13 mouse cellular contexts compared by ENCODE assay signal in genomic region chr14:48503691-48504565, GRCm38 (mm10). TPM values are rescaled to one million over a fixed set of nuclear protein-coding genes. Genes with fewer than 3 reads are reported as not detected.
DNase-seq lines count a peak whose midpoint lies in the region; ATAC-seq and TF ChIP-seq lines count a peak whose summit lies in the region.
"Had no signal": no experiment of that assay in that cellular context is flagged by ENCODE, and none has a peak within 500 bp of the region (broad histone marks: within the 10 kb centered on the region; RNA-seq: fewer than 3 reads in every experiment).

No protein-coding gene starts in this region.

- peak overlapping the region; percentile 19; the same call in 1 of the 2 replicates for H3K4me2 ChIP-seq in hindbrain, embryonic 14.5 days (replicated peaks)
- no peak overlapping the region for H3K4me2 ChIP-seq in midbrain, postnatal 0 days (ENCODE audit: low read depth, low read length, poor library complexity, severe bottlenecking)

- H3K27me3 ChIP-seq in heart, embryonic 10.5 days (ENCODE audit: insufficient read depth, poor library complexity, severe bottlenecking): no peaks in the 10 kb centered on the region
- 0 out of 2 replicates have a peak, but pooled peaks cover 4% of the 10 kb centered on the region for H3K27me3 ChIP-seq in hindbrain, embryonic 14.5 days (ENCODE audit: control insufficient read depth, insufficient read depth, low read length)
- H3K27me3 ChIP-seq in midbrain, postnatal 0 days (ENCODE audit: insufficient read depth, low read length): no peaks in the 10 kb centered on the region

- DNase-seq in heart, embryonic 10.5 days (ENCODE audit: low spot score): peak; percentile 74
- no peak for DNase-seq in heart, postnatal 4 days
- peak; percentile 16 for DNase-seq in adipocyte (ENCODE audit: low spot score)
- DNase-seq in hindbrain, embryonic 14.5 days (ENCODE audit: low spot score): no peak
- DNase-seq in midbrain, postnatal 0 days (ENCODE audit: low spot score): peak; percentile 28
- no peak for DNase-seq in yolk sac, embryonic 10.5 days (ENCODE audit: low spot score)
- no peak for DNase-seq in B cell, adult 2 months
- DNase-seq: cerebellum, adult 9-11 months; gastrocnemius, postnatal 14 days; heart, postnatal 14 days had no signal

- ATAC-seq in hindbrain, embryonic 14.5 days (ENCODE audit: low FRiP score): no peak
- ATAC-seq in midbrain, postnatal 0 days (ENCODE audit: low FRiP score): no peak
- no peak for ATAC-seq in granulocyte monocyte progenitor cell, adult 5-6 weeks (replicated peaks; ENCODE audit: poor library complexity, severe bottlenecking)

- TF ChIP-seq CTCF in midbrain, postnatal 0 days (IDR thresholded peaks at IDR 0.05): no peak

- 0 out of 2 replicates have a peak overlapping the region, but pooled peaks have one; percentile 22 for H3K4me3 ChIP-seq in heart, embryonic 10.5 days
- H3K4me3 ChIP-seq in hindbrain, embryonic 14.5 days (replicated peaks; ENCODE audit: low read length): no peak overlapping the region
- H3K4me3 ChIP-seq in midbrain, postnatal 0 days (ENCODE audit: low read depth, low read length): no peak overlapping the region
- H3K4me3 ChIP-seq: erythroblast, embryonic 14.5 days had no signal

- 0 out of 2 replicates have a peak, but pooled peaks cover 4% of the 10 kb centered on the region for H3K4me1 ChIP-seq in heart, embryonic 10.5 days
- no peaks in the 10 kb centered on the region for H3K4me1 ChIP-seq in hindbrain, embryonic 14.5 days (replicated peaks; ENCODE audit: control insufficient read depth, insufficient read depth, low read length)
- no peaks in the 10 kb centered on the region; the same call in 1 of the 2 replicates for H3K4me1 ChIP-seq in midbrain, postnatal 0 days (ENCODE audit: insufficient read depth, low read length)

- H3K9me3 ChIP-seq in heart, embryonic 10.5 days: no peaks in the 10 kb centered on the region
- no peaks in the 10 kb centered on the region for H3K9me3 ChIP-seq in hindbrain, embryonic 14.5 days (ENCODE audit: control insufficient read depth, low read length)
- H3K9me3 ChIP-seq in midbrain, postnatal 0 days (ENCODE audit: low read length): no peaks in the 10 kb centered on the region

- 36% methylated on average over 18 of the region's 18 CpGs for WGBS in heart, embryonic 10.5 days
- 24% methylated on average over 18 of the region's 18 CpGs for WGBS in hindbrain, embryonic 14.5 days
- 32% methylated on average over 18 of the region's 18 CpGs for WGBS in midbrain, postnatal 0 days

- no peaks in the 10 kb centered on the region; the same call in 1 of the 2 replicates for H3K36me3 ChIP-seq in heart, embryonic 10.5 days
- H3K36me3 ChIP-seq in hindbrain, embryonic 14.5 days (replicated peaks; ENCODE audit: control insufficient read depth, insufficient read depth): no peaks in the 10 kb centered on the region; the same call in 1 of the 2 replicates
- peaks cover 3% of the 10 kb centered on the region; the same call in 1 of the 2 replicates for H3K36me3 ChIP-seq in midbrain, postnatal 0 days (ENCODE audit: insufficient read depth, low read length)

- no peak overlapping the region for H3K27ac ChIP-seq in heart, embryonic 10.5 days
- no peak overlapping the region for H3K27ac ChIP-seq in hindbrain, embryonic 14.5 days
- no peak overlapping the region for H3K27ac ChIP-seq in midbrain, postnatal 0 days (ENCODE audit: low read depth, low read length)
- H3K27ac ChIP-seq: liver, embryonic 14.5 days had no signal

- H3K9ac ChIP-seq in hindbrain, embryonic 14.5 days: peak overlapping the region; percentile 35
- H3K9ac ChIP-seq in midbrain, postnatal 0 days (replicated peaks; ENCODE audit: low read length, poor library complexity, severe bottlenecking): no peak overlapping the region
- H3K9ac ChIP-seq: liver, embryonic 14.5 days had no signal

RNA-seq across cellular contexts. Expression of gene Tmem260, which starts 58.0 kb away (rescaled TPM):
- 14.4 and 15.8 TPM in 2 replicates for polyA plus RNA-seq in heart, embryonic 10.5 days (2016; fragmentation: Nextera tagmentation; extraction: Ambion mirVana)
- 10 to 100 TPM; 11.6 to 12.5 TPM for total RNA-seq in heart, postnatal 4 days (2021)
- polyA plus RNA-seq in hindbrain, embryonic 14.5 days (2014; fragmentation: Nextera tagmentation; extraction: Ambion mirVana): 20.4 TPM in 2 replicates
- total RNA-seq in midbrain, postnatal 0 days (2014; rRNA removed): 17.4 and 19.2 TPM in 2 replicates
- polyA plus RNA-seq in midbrain, postnatal 0 days (2015; fragmentation: Nextera tagmentation; extraction: Ambion mirVana): 12.7 and 14.2 TPM in 2 replicates
- total RNA-seq in granulocyte monocyte progenitor cell, adult 5-6 weeks (2014; fragmentation: Nextera tagmentation): 21.3 and 22.0 TPM in 2 replicates
- total RNA-seq in granulocyte monocyte progenitor cell, adult 5-6 weeks (2017): 20.2 and 22.2 TPM in 2 replicates

Comparison
In these comparisons a context has a peak if more than half of its experiments do, and no peak if none do; other contexts are left out.
1. DNase-seq: peak in heart, embryonic 10.5 days (single experiment), adipocyte (single experiment) and midbrain, postnatal 0 days (single experiment); none in heart, postnatal 4 days (single experiment), hindbrain, embryonic 14.5 days (single experiment), yolk sac, embryonic 10.5 days (single experiment) and B cell, adult 2 months (0 of 2).